Mouse (Mus musculus) adrenal gland, postnatal 36 days (tissue): Measurements from ENCODE around the gene Osgin1. TPM values are rescaled to one million over a fixed set of nuclear protein-coding genes. Genes with fewer than 3 reads are reported as not detected.

Experiments used
- DNase-seq, 2 experiments: peaks; one replicate each; pipeline ENCODE4 v3.0.0; 2021; ENCODE audit warnings: mixed read lengths in 1 of 2
- long read RNA-seq, 2 experiments: library from polyadenylated mRNA; stranded (forward); transcript quantifications; one replicate each; pipeline ENCODE4 v2.0.0; 2021; ENCODE audit warnings: borderline sequencing depth in 2 of 2
- total RNA-seq, 2 experiments: library from RNA; stranded (reverse); gene quantifications; 2 replicates each; pipeline ENCODE4 v1.2.3; 2021

Osgin1 gene
- total RNA-seq, result 100 to 1,000 TPM in 1 of 2 experiments, 10 to 100 TPM in 1; 60.9 to 140 TPM
- long read RNA-seq, experiment 1, transcript Osgin1-206 (6 exons, 2,005 nt), result major isoform, 37 of 84 reads
- long read RNA-seq, experiment 1, partial matches to known transcripts, result 45 of 84 reads
- long read RNA-seq, experiment 1, other reads (novel, unspliced or antisense), result 2 of 84 reads
- long read RNA-seq, experiment 2, transcript Osgin1-206 (6 exons, 2,005 nt), result major isoform, 37 of 68 reads
- long read RNA-seq, experiment 2, partial matches to known transcripts, result 0 of 68 reads
- long read RNA-seq, experiment 2, other reads (novel, unspliced or antisense), result 30 of 68 reads

DNA sequence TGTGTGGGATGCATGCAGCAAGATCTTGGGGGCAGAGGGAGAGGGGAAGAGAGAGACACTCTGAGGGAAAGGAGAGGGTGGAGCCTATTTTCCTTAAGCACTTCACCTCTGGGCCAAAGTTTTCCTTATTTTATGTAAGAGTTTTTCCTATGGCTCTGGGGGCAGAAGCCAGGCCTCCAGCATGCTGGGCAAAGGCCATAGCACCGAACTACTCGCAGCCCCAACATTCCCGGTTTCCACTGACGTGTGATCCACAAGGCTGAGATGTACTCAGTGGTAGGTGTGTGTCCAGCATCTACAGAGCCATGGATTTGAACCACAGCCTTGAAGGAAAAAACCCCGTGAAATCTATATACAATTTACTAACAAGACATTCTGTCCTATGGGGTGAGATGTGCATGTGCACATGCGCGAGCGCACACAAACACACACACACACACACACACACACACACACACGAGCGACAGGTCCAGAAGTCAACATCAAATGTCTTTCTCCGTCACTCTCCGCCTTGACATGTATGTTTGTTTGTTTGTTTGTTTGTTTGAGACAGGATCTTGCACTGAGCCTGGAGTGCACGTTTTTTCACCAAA lies at the start of gene Osgin1:
Gene Osgin1, plus strand, starts transcription at position 543 of the 593 bp plus-strand sequence.
- DNase-seq, result no peak

DNA sequence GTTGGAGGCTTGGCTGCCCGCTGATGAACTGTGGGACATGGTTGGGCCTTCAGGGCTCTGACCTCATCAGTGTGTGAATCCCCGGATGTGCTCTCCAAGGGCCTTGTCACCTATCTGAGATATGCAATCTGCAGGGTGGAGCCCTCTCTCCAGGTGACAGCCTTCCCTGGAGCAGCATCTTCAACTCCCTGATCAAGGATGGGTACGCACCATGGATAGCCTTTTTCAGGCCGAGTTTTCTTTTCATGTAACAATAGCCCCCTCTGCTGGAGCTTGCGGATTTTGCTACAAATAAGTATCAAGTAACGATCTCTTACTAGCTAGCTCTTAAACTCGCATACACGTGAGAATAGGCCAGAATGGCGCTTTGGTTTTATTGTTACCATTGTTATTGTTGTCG lies 49.4 kb upstream of the Osgin1 start:
- DNase-seq, result peak; percentile 71 to 77

DNA sequence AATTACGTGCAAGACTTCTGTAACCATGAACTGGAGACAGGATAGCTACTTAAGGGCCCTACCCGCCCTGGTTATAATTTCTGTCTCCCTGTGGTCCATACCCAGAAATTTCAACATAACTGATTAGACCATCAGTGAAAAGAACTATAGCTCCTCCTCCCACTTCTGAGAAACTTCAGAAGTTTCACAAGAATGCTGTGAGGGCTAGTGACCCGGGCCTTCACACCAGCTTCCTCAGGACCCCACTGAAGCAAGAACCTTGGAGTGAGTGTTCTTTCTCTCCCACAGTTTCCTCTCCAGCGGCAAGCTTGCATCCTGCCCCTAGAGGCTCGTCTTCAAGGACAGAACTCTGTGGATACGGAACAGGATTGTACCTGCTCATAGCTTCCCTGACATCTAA lies 48.1 kb upstream of the Osgin1 start:
- DNase-seq, result no peak

DNA sequence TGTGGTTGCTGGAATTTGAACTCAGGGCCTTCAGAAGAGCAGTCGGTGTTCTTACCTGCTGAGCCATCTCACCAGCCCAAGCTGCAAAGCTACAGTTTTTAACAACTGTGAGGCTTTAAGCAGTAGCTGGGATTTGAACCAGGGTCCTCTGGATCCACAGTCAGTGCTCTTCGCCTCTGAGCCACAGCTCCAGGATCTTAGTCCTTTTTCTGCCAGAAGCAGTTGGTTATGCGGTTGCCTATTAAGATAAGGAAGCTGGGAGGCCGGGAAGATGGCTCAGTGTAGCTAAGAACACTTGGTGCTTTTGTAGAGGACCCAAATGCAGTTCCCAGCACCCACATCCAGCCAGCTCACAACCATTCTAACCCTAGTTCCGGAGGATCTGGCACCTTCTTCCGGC lies 46.9 kb upstream of the Osgin1 start:
- DNase-seq, result no peak

DNA sequence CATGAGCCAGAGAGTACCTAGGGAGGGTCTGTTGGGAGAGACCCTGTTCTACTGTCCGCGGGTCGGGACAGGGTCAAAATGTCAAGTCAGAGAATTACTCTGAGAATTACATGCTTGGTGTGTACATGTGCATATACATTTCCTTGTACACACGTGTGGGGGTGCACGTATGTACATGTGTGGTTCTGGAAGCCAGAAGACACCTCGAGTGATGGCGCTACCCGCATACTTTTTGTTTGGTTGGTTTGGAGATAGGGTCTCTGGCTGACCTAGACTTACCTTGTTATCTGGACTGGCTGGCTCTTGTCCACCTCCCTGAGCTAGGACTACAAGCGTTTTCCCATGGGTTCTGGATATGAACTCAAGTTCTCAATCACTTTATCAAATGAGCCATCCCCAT lies 39.8 kb upstream of the Osgin1 start:
- DNase-seq, result no peak

DNA sequence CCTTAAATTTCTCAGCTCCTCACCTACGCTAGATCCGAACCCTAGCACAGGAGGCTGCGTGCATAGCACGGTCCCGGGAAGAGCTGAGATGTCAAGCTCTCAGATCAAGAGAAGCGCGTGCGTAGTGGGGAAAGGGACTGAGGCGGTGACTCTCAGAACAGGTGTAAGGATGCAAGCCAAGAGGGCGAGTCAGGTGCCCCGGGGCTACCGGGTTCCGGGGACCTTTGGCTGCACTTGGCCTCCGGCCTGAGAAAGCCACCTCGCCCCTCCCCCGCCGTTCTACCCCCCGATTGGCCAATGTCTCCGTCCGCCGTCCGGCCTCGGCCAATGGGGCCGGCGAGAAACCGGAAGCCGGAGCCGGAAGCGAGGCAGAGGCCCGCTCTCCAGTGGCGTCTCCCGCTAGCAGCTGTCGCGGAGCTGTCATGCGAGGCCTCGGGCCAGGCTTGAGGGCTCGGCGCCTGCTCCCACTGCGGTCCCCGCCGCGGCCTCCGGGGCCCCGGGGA lies 39.3 kb upstream of the Osgin1 start, which contains the start of gene Mlycd:
Gene Mlycd, plus strand, starts transcription at position 355 of the 503 bp plus-strand sequence.
- DNase-seq, result peak; percentile 96 to 97

DNA sequence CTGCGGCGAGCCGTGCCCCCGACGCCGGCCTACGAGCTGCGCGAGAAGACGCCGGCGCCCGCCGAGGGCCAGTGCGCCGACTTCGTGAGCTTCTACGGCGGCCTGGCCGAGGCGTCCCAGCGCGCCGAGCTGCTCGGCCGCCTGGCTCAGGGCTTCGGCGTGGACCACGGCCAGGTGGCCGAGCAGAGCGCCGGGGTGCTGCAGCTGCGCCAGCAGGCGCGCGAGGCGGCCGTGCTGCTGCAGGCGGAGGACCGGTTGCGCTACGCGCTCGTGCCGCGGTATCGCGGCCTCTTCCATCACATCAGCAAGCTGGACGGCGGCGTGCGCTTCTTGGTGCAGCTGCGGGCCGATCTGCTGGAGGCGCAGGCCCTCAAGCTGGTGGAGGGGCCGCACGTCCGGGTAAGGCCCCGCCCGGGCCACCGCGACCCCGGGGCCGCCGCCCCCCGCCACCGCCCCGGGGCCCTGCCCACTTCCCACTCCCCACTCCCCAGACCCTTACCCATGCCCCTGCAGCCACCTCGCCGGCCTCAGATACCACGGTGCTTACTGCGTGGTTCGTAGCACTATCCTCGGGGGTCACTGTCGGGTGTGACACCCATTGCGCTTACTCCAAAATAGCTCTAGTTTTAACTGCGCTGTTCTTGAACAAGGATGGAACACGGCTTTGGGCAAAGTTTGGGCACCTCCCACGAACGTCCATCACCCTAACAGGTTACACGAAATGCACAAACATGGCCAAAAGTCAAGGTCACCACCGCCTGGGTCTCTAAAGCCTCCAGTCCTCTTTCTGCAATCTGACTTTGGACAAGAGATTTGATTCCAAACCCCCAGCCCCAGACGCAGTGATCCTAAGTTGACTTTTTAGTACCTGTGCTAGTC lies 38.6 kb upstream of the Osgin1 start:
- DNase-seq, result peak; percentile 23 to 39

DNA sequence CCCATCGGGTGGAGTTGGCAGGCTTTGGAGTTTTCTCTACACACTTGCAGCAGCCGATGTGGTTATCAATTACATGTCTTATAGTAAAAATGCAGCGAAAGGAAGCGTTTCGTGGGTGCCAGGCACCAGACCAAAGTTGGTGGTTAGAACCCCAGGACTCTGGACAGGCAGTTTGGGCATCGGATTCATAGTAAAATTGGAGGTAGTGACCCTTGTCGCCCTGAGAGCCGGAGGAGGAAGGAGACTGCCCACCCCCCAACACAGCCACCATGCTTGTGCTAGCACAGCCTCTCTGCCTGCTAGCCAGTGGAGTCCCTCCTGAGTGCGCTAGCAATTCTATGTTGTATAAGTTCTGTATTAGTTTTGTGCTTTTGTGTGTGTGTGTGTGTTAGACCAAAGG lies 35.4 kb upstream of the Osgin1 start:
- DNase-seq, result no peak

DNA sequence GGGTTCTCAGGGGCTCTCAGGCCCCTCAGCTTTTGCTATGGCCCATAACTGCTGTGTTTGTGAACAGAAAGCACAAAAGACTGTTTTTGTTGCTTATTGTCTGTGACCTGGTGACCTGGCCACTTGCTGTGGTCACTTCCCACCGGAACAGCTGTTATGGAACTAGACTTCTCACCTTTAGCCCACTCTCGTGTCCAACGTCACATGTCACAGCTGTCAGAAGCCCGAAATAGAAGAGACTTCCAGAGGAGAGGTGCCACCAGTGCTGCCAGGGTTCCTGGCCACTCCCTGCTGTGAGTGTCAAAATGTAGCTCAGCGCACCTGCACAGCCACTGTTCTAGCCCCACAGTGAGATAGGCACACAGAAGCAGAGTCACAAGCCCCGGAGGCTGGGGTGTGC lies 34.7 kb upstream of the Osgin1 start:
- no peak for DNase-seq

DNA sequence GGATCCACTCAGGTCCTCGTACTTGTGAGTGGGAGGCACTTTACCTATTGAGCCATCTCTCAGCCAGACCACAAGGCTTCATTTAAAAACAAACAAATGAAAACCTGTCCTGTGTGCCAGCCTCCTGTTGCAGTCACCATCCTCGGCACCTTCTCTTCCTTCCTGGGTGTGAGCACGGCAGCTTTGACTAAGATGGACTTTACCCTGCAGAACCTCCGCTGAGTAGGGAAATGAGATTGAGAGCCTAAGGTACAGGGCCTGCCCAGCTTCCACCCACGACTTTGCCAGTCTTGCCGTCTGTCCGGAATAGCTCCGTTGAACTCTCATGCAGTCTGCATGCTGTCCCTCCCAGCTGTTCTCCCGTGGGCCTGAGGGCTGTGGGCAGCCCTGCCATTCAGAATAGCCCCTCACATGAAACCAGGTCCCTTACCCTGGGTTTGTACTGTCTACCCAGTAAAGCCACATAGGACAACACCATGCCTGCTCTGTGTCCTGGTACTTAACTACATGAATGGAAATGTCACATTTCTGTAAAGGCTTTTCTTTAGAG lies 33.7 kb upstream of the Osgin1 start:
- DNase-seq, result no peak

DNA sequence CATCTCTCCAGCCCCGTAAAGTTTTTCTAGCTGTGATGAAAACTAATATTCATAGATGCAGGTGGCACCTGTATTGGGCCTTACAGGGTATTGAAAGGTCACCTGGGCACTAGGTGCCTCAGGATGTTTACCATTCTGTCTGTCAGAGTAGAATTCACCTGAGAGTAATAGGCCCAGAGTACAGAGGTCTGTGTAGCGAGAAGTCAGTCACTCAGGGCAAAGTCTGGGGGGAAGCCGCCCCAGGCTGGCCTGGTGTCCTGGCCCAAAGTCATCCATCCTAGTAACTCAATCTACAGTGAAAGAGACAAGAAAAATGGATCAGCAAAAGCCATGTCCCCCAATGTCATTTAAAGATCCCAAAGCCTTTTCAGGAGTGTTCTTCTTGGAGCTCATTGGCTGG lies 33.0 kb upstream of the Osgin1 start:
- DNase-seq, result no peak

DNA sequence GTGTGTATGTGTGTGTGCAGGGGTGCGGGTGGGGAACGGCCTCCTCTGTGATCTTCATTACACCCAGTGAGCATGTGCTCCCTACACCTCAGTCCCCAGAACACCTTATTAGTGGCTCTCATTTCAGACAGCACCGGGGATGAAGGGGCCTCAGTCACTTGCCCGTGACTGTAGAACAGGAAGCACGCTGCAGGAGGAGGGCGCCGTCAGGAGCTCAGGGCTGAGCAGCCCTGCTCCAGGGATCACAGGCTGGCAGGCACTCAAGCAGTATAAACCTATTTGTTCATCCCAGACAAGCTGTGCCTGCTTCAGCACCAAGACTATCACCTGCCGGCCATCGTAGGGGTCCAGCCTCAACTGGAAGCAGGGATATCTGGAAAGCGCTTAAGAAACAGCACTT lies 30.0 kb upstream of the Osgin1 start:
- no peak for DNase-seq

DNA sequence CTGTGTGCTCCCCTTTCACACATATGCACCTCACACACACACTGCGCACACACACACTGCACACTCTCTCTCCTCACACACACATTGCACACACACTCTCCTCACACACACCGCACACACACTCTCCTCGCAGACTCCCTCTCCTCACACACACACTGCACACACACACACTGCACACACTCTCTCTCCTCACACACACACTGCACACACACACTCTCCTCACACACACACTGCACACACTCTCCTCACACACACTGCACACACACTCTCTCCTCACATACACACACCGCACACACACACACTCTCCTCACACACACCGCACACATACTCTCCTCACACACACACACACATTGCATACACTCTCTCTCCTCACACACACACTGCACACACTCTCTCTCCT lies 29.3 kb upstream of the Osgin1 start:
- no peak for DNase-seq

DNA sequence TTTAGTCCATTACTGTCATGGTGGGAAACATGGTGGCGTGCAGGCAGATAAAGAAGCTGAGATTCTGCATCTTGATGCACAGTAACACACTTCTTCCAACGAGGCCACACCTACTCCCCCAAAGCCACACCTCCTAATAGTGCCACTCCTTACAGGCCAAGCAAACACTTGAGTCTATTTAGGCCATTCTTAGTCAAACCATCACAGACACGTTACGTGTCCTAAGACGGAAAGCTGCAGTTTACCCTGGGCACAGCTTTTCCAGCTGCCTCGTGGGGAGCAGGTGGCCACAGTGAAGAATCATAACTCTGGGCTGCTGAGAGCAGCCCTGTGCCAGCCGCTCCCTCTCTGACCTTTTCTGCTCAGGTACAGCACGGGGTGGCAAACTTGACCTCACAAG lies 25.6 kb upstream of the Osgin1 start:
- DNase-seq, result no peak

DNA sequence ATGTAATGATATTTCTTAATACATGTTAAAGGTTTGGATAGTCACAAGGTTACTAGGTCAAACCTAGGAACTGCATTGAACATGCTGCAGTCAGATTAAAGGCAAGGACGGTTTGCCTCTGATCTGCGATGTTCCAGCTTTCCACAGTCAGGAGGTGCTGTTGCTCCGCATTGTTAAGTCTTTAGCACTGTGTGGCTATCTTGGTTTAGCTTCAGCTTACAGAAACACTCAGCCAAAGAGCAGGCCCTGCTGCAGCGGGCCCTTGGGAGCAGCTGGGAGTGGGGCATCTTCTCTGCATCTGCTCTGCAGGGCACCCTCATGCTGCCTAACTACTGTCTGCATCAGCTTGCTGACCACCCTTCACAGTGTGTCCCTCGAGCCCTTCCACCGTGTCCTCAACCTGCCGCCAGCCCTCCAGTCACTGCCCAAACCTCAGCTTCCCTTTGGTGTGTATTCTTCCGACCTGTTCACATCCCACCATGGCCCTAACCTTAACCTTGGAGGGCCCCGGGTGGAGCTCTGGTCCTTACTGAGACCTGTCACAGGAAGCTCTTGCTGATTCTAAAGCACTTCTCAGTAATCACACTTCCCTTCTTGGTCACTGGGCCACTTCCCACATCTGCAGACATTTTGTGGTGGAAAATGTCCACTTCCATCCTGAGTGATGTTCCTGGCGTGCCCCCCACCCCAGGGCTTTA lies 21.7 kb upstream of the Osgin1 start:
- no peak for DNase-seq

DNA sequence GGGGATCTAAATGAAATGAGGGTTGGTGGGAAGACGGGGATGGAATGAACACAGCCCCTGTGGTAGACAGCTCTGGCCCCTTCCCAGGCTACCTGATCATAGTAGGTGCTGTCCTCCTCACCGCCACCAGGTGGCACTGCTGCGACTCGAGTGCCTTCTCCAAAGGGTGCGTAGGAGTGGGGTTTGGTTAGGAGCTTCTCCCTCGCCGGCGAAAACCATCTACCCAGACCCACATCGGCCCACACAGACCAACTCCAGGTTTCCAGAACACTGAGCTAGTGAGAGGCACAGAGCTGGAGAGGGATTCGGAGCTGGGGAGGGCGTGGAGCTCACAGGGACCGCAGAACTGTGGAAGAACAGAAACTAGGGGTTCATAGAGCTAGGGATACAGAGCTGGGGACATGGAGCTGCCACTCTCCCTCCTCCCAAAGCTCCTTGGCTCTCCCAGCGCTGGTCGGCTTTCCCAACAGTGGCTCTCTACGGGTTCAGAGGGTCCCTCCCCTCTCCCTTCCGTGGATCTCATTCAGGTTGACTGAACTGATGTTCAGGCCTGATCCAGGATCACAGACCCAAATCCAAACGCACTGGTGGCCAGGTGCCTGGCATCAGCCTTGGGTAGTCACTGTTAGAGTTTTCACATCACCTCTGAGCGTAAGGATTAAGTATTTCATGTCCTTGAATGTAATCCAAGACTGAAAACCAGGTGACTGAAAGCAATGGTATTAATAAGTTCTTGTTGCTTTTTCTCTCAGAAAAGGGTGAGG lies 21.0 kb upstream of the Osgin1 start:
- DNase-seq, result peak; percentile 81 to 89

DNA sequence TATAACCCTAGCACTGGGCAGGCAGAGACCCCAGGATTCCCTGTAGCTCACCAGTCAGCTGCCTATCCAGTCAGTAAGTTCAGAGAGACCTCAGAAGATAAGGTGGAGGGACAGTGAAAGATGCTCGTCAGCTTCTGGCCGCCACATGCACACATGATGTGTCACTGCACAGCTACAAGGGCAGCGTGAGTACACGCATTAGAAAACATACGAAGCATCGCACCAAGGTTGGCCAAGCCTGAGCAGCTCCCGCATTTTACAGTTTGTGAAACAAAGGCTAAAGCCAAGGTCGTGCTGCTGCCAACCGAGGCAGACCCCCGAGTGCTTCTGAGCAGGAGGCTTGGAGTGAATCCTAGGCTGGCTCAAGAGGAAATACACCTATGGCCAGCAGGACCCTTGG lies 20.3 kb upstream of the Osgin1 start:
- peak in 1 of 2 experiments; percentile 54 for DNase-seq

DNA sequence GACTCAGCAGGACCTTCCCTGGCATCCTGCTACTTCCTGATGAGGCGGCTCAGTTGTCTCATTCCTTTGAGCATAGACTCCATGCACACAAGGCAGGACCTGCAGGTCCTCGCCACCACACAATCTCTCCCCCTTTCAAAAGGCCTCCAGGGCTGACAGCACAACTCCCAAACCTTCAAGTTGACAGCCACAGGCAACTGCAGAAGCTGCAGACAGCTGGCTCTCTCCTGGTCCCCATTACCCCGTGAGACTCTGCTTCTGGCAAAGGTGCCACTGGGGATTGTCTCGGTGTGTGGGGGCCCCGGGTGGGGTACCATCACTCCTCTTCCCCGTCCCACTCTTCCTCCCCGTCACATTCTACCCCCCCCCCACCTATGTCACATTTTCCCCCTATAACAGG lies 13.6 kb upstream of the Osgin1 start:
- DNase-seq, result no peak

DNA sequence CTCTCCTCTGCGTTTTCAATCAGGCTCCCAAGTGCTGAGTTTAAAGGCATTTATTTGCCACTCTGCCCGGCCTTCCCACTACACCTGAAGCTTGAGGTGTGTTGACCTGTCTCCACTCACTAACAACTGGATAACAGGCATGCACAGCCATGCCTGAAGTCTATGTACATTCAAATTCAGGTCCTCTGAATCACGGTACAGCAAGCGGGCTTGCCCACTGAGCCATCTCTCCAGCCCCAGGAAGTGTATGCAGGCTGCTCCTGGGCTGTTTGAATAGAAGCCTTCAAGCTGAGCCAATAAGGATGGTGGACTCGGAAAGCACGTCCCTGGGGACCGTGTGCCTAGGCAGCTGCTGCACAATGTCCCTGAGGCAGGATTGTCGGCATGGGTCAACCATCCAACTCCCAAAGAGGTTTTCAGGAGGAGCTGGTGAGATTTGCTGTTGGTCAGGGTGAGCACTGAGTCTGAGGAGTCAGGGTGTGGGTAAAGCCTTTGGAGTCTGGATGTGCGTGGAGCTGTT lies 12.3 kb upstream of the Osgin1 start:
- DNase-seq, result no peak

DNA sequence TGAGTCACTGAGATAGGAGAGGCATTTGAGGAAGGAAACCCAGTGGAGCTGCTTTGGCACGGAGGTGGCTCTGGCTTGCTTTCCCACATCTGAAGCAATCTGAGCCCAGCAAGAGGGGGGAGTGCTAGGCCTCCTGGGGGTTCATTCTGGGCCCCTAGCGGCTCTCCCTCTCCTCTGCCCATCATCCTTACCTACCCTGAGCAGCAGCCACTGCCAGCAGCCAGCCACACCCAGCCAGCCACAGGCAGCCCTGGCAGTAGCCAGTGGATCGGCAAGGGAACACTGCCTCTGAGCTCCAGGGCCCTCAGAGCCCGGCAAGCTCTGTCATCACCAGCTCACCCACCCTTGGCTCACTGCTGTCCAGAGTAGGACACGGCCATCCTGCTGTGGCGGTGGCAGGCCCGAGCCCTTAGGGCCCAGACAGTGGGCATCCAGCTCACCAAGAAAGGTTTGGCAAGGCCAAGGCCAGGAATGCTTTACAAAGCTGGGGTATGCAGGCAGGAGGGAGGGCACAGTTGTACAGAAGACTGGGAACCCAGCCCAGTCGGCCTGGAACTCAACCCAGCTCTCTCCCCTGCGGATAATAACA lies 11.7 kb upstream of the Osgin1 start:
- DNase-seq, result peak; percentile 65 to 68
